ENCODE assay signal across 8 mouse cellular contexts in the genomic region with DNA sequence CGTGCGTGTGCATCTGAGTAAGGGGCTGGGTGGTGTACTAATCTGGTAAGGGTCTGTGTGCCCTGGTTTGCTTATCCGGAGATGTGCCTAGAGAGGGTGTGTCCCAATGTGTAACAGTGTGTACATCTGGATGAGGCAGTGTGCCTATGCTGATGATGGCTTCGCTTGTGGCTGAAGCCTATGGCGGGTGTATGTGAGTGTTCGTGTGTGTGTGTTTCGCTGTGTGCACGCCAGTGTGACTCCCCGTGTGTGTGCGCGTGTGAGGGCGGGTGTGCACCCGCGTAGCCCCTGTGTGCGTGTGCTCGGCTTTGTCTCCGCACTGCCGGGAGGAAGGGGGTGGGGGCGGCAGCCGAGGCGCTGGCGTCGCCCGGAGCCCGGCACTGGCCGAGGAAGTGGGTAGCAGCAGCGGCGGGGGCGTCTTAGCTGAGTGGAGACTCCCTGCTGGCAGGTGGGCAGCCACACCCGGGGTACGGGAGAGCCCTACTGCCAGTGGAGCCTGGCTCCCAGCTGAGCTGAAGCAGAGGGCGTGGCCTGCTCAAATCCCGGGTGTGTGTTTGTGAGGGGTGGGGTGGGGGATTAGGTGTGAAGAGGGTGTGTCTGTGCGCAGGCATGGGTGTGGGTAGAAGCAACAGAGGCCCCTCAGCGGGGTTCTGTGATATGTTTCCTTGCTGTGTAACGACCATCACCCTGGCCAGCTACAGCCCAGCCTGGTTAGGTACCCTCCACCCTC. TPM values are rescaled to one million over a fixed set of nuclear protein-coding genes. Genes with fewer than 3 reads are reported as not detected.
DNase-seq lines count a peak whose midpoint lies in the region; ATAC-seq lines count a peak whose summit lies in the region.

No protein-coding gene starts in this region.

- H3K4me3 ChIP-seq in embryonic facial prominence, embryonic 12.5 days, result peak overlapping the region; percentile 66
- peak overlapping the region; percentile 73 for H3K4me3 ChIP-seq in hindbrain, embryonic 16.5 days (ENCODE audit: low read length)
- peak overlapping the region; percentile 65 for H3K4me3 ChIP-seq in limb, embryonic 11.5 days (ENCODE audit: low read depth, low read length)
- H3K4me3 ChIP-seq in midbrain, embryonic 13.5 days (replicated peaks), result peak overlapping the region; percentile 77
- H3K4me3 ChIP-seq in stomach, embryonic 16.5 days (replicated peaks; ENCODE audit: low read length), result peak overlapping the region; percentile 68

- H3K4me2 ChIP-seq in embryonic facial prominence, embryonic 12.5 days (replicated peaks), result peak overlapping the region; percentile 98
- peak overlapping the region; percentile 81 for H3K4me2 ChIP-seq in hindbrain, embryonic 16.5 days (ENCODE audit: low read length)
- peak overlapping the region; percentile 97 for H3K4me2 ChIP-seq in limb, embryonic 11.5 days (ENCODE audit: low read depth, severe bottlenecking)
- H3K4me2 ChIP-seq in midbrain, embryonic 13.5 days (replicated peaks), result peak overlapping the region; percentile 82
- peak overlapping the region; percentile 81 for H3K4me2 ChIP-seq in stomach, embryonic 16.5 days (ENCODE audit: low read depth, low read length)

- H3K9me3 ChIP-seq in embryonic facial prominence, embryonic 12.5 days, result no peaks in the 10 kb centered on the region
- H3K9me3 ChIP-seq in hindbrain, embryonic 16.5 days (ENCODE audit: control insufficient read depth, low read length), result no peaks in the 10 kb centered on the region
- H3K9me3 ChIP-seq in limb, embryonic 11.5 days (ENCODE audit: control insufficient read depth, low read length), result no peaks in the 10 kb centered on the region
- no peaks in the 10 kb centered on the region for H3K9me3 ChIP-seq in midbrain, embryonic 13.5 days
- H3K9me3 ChIP-seq in stomach, embryonic 16.5 days (replicated peaks; ENCODE audit: control insufficient read depth, low read length), result no peaks in the 10 kb centered on the region

- peak; percentile 31; the same call in 1 of the 2 replicates for ATAC-seq in cerebellum, adult (ENCODE audit: insufficient number of reproducible peaks, low FRiP score, low TSS enrichment)
- ATAC-seq in embryonic facial prominence, embryonic 12.5 days (ENCODE audit: insufficient number of reproducible peaks, insufficient read depth, low FRiP score, low TSS enrichment), result peak; percentile 61; the same call in 1 of the 2 replicates
- ATAC-seq in hindbrain, embryonic 16.5 days, result peak; percentile 77
- peak; percentile 77; the same call in 1 of the 2 replicates for ATAC-seq in limb, embryonic 11.5 days (ENCODE audit: insufficient number of reproducible peaks, low FRiP score, low TSS enrichment, low read depth)
- ATAC-seq in midbrain, embryonic 13.5 days, result peak; percentile 86
- ATAC-seq in stomach, embryonic 16.5 days (ENCODE audit: insufficient read depth, low FRiP score), result peak; percentile 54

- peaks cover 49% of the 10 kb centered on the region for H3K27me3 ChIP-seq in embryonic facial prominence, embryonic 12.5 days
- no peaks in the 10 kb centered on the region for H3K27me3 ChIP-seq in hindbrain, embryonic 16.5 days (replicated peaks; ENCODE audit: control insufficient read depth, insufficient read depth, low read length)
- H3K27me3 ChIP-seq in limb, embryonic 11.5 days (ENCODE audit: control insufficient read depth, insufficient read depth, low read length), result peaks cover 43% of the 10 kb centered on the region
- peaks cover 39% of the 10 kb centered on the region for H3K27me3 ChIP-seq in midbrain, embryonic 13.5 days
- 0 out of 2 replicates have a peak, but pooled peaks cover 6% of the 10 kb centered on the region for H3K27me3 ChIP-seq in stomach, embryonic 16.5 days (ENCODE audit: control insufficient read depth, insufficient read depth, low read length)

- H3K27ac ChIP-seq in embryonic facial prominence, embryonic 12.5 days, result no peak overlapping the region; the same call in 1 of the 2 replicates
- peak overlapping the region; percentile 95 for H3K27ac ChIP-seq in hindbrain, embryonic 16.5 days (ENCODE audit: low read depth, low read length)
- no peak overlapping the region for H3K27ac ChIP-seq in limb, embryonic 11.5 days (replicated peaks; ENCODE audit: low read depth, low read length)
- H3K27ac ChIP-seq in midbrain, embryonic 13.5 days, result peak overlapping the region; percentile 92
- peak overlapping the region; percentile 60 for H3K27ac ChIP-seq in stomach, embryonic 16.5 days (ENCODE audit: low read length)

- DNase-seq in cerebellum, adult 11 months, result no peak
- peak; percentile 49 for DNase-seq in MN1 (ENCODE audit: low spot score)
- DNase-seq in limb, embryonic 11.5 days (ENCODE audit: low spot score), result peak; percentile 55

- no peaks in the 10 kb centered on the region for H3K36me3 ChIP-seq in embryonic facial prominence, embryonic 12.5 days
- no peaks in the 10 kb centered on the region for H3K36me3 ChIP-seq in hindbrain, embryonic 16.5 days (ENCODE audit: control insufficient read depth, insufficient read depth, low read length)
- no peaks in the 10 kb centered on the region for H3K36me3 ChIP-seq in limb, embryonic 11.5 days (ENCODE audit: control insufficient read depth, insufficient read depth, low read length)
- H3K36me3 ChIP-seq in midbrain, embryonic 13.5 days, result 0 out of 2 replicates have a peak, but pooled peaks cover 3% of the 10 kb centered on the region
- no peaks in the 10 kb centered on the region for H3K36me3 ChIP-seq in stomach, embryonic 16.5 days (ENCODE audit: control insufficient read depth, insufficient read depth, low read length)

- H3K9ac ChIP-seq in embryonic facial prominence, embryonic 12.5 days, result peak overlapping the region; percentile 68
- H3K9ac ChIP-seq in hindbrain, embryonic 16.5 days (ENCODE audit: low read depth, low read length), result peak overlapping the region; percentile 87
- peak overlapping the region; percentile 72 for H3K9ac ChIP-seq in limb, embryonic 11.5 days (ENCODE audit: low read length)
- H3K9ac ChIP-seq in midbrain, embryonic 13.5 days (replicated peaks), result peak overlapping the region; percentile 88
- H3K9ac ChIP-seq in stomach, embryonic 16.5 days (ENCODE audit: low read length), result peak overlapping the region; percentile 79

- WGBS in embryonic facial prominence, embryonic 12.5 days, result under 1% methylated on average over 36 of the region's 36 CpGs
- WGBS in hindbrain, embryonic 16.5 days, result under 1% methylated on average over 36 of the region's 36 CpGs
- under 1% methylated on average over 36 of the region's 36 CpGs for WGBS in limb, embryonic 11.5 days
- WGBS in midbrain, embryonic 13.5 days, result 1% methylated on average over 36 of the region's 36 CpGs
- WGBS in stomach, embryonic 16.5 days, result under 1% methylated on average over 36 of the region's 36 CpGs

- peaks cover 24% of the 10 kb centered on the region for H3K4me1 ChIP-seq in embryonic facial prominence, embryonic 12.5 days
- peaks cover 18% of the 10 kb centered on the region for H3K4me1 ChIP-seq in hindbrain, embryonic 16.5 days (ENCODE audit: control insufficient read depth, insufficient read depth, low read depth, low read length)
- H3K4me1 ChIP-seq in limb, embryonic 11.5 days (ENCODE audit: control insufficient read depth, insufficient read depth, low read length), result peaks cover 8% of the 10 kb centered on the region; the same call in 1 of the 2 replicates
- peaks cover 43% of the 10 kb centered on the region for H3K4me1 ChIP-seq in midbrain, embryonic 13.5 days (replicated peaks)
- H3K4me1 ChIP-seq in stomach, embryonic 16.5 days (ENCODE audit: control insufficient read depth, insufficient read depth, low read length), result peaks cover 13% of the 10 kb centered on the region

RNA-seq across cellular contexts. Expression of a gene that starts 0.8 kb away (rescaled TPM):
- polyA plus RNA-seq in embryonic facial prominence, embryonic 12.5 days (2016; fragmentation: Nextera tagmentation; extraction: Ambion mirVana), result 3.6 TPM in 2 replicates
- 15.7 and 17.0 TPM in 2 replicates for polyA plus RNA-seq in hindbrain, embryonic 16.5 days (2015; fragmentation: Nextera tagmentation; extraction: Ambion mirVana)
- 2.1 and 2.2 TPM in 2 replicates for polyA plus RNA-seq in limb, embryonic 11.5 days (2014; fragmentation: Nextera tagmentation; extraction: Ambion mirVana)
- polyA plus RNA-seq in midbrain, embryonic 13.5 days (2015; fragmentation: Nextera tagmentation; extraction: Ambion mirVana), result 10.4 and 11.9 TPM in 2 replicates
- polyA plus RNA-seq in stomach, embryonic 16.5 days (2015; fragmentation: Nextera tagmentation; extraction: Ambion mirVana), result 3.0 and 3.1 TPM in 2 replicates

Comparison
In these comparisons a context has a peak if more than half of its experiments do, and no peak if none do; other contexts are left out.
1. ATAC-seq: peak in every context shown above with its lines; median percentile 86 in midbrain, embryonic 13.5 days; 77 in hindbrain, embryonic 16.5 days; 77 in limb, embryonic 11.5 days; 61 in embryonic facial prominence, embryonic 12.5 days; 54 in stomach, embryonic 16.5 days; 31 in cerebellum, adult.
2. H3K27ac ChIP-seq: peak in hindbrain, embryonic 16.5 days (single experiment), midbrain, embryonic 13.5 days (single experiment) and stomach, embryonic 16.5 days (single experiment); none in embryonic facial prominence, embryonic 12.5 days (single experiment) and limb, embryonic 11.5 days (single experiment).
3. Peak in every context shown above with its lines, with median percentiles within 50 percentile points of each other: H3K4me2 ChIP-seq, H3K4me3 ChIP-seq and H3K9ac ChIP-seq.